Mouse (Mus musculus): ENCODE data around the gene Efcab7.

Efcab7 gene

DNA sequence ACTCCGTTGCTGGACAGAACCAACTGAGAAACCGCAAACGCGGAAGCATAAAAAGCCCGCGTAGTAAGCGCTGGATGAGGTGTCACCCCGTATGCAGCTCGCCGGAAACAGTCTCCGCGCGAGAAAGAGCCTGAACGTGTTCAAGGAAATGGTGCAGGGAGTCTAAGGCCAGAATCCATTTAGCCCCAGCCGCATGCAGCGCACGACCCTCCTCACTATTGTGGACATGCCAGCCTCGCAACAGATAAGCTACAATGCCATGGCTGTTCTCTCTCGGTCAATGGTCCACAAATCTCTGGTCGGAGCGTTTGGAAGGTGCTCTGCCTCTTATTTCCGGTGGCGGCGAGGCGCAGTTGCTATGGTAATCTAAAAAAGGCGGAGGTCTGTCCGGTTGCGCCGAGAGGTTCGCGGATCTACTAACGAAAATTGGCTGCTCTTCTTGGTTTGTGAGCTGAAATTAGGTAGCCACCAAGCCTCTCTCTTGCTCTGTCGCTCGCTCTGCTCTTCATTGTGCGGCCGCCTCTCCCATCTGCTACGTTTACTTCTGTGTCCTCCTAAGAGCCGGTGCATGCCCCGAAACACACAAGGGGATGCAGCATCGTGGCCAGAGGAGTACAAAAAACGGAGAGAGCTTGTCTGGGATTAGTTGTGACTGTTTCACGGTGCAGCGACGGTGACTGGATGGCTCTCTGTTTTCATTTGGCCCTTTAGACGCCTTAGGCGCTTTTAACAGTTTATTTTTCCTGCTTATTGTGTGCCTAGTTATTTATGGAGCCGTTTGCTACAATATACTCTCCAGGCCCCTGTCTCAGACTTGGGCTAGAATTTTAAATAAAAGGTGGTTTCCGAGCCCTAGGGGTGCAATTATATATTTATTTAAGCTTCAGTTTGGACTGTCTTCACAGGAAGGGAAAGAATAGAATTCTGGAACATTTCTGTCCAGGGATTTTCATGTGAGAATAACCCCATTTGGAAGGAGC lies at the start of gene Efcab7:
Gene Efcab7 (plus strand): TSS at position 105 of the 980 bp plus-strand sequence.
- CTCF ChIA-PET: interaction anchor here (0.6 kb wide), 1 partner anchor 906 kb away, joined by 6 read pairs; no protein-coding TSS in a partner anchor

DNA sequence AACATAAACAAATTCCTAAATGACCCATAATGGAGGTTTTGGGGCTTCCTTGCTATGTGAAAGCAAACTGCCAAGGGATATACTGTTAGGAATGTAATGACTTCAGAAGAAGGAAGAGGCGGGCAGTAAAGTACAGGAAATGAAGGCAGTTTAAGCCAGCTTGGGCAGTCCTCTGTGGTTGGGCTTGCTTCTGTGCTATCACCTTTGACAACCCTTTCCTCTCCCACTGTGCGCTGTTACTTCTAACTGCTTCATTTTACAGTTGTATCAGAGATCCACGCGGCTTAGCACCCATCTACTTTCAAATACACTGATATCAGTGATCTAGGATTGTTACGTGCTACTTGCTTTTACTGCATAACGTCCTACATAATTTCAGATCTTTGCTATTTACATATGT lies 36.6 kb upstream of the Efcab7 start:
- CTCF ChIA-PET: no interaction called here

DNA sequence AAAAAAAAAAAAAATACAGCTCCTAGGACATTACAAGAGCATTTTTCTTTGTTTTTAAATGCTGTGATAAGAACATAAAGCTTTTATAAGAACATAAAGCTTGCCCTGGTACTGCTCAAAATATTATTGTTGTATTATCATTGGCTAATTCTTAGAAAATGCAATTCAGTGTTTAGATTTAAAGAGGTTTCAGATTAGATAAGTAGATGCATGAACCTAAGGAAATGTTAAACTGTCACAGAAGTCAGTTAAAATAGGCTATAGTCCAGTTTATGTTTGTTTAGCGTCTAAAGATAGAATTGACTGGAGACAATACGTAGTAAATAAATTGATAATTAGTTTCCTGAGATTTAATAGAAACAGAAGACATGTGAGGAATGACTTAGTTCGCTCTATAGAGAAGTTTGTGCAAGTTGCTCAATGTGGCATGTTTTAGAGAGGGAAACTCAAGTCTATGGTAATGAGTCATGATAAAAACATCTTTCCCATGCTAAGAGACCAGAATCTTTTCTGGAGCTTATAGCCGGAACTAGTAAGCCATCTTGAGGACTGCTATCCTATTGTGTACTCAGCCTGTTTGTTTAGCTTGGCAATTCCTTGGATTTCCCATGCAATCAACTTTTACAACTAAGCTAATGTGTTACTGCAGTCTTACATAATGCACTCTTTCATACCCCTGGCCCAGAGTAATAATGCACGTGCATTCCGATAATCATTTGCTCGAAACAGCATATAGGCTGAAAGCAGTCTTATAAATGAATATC lies 12.1 kb upstream of the Efcab7 start:
- CTCF ChIA-PET: no interaction called here

DNA sequence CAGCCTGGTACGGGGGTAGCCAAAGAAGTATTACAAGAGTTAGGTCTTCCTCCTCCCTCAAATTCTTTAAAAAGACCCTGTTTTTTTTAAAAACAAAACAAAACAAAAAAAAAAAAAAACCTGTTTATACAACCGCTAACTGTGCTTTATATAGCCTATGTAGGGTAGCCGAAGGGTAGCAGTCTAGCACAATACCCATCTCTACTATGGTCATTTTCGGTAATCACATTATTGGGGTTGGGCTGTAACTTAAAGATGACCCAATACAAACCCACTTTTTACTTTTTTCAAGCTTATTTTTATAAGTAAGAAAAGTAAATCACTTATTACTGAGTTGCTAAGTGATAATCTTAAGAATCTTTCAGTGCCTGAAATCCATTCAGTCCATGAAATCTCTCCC lies 661 bp upstream of the Efcab7 start:
- CTCF ChIA-PET: no interaction called here

DNA sequence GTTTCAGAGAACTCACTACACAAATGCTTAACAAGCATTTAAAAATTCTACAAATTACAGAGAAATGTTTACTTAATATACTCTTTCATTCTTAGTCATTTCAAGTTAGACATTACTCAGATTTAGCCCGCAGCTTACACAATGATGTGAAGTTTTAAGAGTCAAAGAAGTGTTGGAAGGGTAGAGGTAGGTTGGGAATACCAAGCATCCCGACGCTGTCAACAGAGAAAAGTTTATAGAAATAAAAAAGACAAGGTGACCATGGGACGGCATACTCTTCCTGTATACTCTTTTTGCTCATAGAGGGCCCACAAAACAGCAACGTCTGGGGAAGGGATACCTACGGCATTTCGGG lies 282 bp upstream of the Efcab7 start:
- CTCF ChIA-PET: interaction anchor here (0.6 kb wide), 1 partner anchor 906 kb away, joined by 6 read pairs; no protein-coding TSS in a partner anchor

DNA sequence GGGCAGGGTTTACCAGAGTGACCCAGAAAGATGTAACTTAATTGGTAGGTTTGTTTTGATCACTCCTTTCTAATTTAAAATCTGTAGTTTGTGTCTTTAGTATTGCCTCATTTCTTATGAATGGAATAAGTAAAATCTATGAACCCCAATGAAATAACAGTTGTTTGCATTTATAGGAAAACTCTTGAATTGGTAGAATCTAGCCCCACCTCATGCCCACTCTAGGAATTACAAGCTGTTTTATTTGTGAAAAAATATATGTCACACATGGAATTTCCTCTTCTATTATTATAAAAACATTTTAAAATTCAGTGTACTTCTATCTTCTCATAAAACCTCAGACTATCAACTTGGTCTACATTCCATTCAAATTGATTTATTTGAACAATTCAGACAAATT lies 52.9 kb downstream of the Efcab7 start:
- CTCF ChIA-PET: interaction anchor here (0.7 kb wide), 1 partner anchor 221 kb away, joined by 3 read pairs; no protein-coding TSS in a partner anchor

DNA sequence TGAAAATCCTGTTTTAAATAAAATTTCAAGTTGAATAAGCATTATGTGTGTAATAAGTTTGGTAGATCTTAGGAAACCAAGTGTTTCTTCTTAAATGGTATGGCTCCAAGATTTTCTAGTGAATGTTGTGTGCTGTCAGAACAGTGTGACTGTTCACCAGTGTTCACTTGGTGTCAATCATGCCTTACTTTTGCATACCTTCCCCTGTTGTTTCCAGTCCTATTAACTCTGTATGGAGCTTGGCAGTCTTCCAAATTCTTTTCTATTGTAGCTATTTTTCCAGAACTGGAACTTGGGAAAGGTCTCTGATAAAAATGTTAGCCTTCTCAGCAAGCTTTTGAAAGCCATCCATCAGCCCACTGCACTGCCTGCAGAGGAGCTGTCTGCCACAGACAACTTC lies 53.4 kb downstream of the Efcab7 start:
- CTCF ChIA-PET: interaction anchor here (0.6 to 0.7 kb wide), 2 partner anchors 221 to 528 kb away, joined by 3 to 6 read pairs; no protein-coding TSS in a partner anchor

DNA sequence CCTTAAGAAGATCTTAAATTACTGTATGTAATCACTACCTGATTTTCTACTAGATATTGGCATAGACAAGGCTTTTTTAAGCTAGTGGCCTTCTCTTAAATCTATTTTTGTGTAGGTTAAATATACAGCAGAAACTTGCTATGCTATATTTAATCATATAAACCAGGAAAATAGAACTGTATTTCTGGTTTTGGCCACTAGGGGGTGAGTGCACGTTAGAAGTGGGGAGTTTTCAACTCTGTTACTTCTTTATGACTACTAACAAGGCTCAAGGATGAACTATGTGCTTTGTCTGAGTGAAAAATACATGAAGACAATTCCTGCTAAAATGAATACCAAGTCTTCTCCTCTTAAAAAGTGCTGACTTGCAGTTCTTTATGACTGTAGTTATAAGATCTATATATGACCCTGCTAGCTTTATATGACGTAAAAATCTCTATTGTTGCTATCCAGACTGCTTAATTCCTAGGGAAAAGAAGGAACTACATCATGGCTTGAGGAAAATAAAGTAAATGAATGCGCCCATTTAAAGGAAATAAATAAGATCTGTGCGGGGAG lies 85.0 kb downstream of the Efcab7 start:
- CTCF ChIA-PET: no interaction called here

DNA sequence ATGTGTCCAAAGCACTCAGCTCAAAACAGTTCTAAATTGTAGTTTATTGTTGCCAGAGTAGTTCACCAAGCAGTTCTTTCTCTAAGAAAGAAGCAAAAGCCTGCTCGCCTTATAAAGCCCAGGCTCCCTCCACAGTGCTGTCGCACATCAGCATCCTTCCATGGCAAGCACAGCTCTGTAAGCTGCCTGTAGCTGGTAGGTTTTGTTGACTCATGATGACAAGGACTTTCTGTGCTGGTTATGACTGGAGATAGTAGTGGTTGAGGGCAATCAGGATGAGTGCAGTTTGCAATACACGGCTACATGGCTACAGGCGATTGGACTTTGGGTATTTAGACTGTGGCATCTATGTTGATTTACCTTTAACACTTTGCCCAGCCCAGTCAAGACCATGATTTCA lies 97.4 kb downstream of the Efcab7 start:
- CTCF ChIA-PET: no interaction called here

DNA sequence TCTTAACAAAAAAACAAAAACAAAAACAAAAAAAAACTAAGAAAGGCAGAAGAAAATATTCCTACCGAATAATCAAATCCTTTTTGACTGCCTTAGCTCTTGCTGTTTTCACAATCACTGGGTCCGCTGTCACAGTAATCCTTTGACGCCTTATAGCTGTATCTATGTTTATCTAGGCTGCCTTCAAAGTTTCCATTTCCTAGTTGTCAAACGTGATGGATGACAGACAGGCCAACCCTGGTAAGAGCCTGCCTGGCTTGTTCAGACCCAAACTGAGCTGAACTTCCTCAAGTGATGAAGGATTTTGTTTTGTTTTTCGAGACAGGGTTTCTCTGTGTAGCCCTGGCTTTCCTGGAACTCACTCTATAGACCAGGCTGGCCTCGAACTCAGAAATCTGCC lies 99.5 kb downstream of the Efcab7 start:
- CTCF ChIA-PET: no interaction called here

DNA sequence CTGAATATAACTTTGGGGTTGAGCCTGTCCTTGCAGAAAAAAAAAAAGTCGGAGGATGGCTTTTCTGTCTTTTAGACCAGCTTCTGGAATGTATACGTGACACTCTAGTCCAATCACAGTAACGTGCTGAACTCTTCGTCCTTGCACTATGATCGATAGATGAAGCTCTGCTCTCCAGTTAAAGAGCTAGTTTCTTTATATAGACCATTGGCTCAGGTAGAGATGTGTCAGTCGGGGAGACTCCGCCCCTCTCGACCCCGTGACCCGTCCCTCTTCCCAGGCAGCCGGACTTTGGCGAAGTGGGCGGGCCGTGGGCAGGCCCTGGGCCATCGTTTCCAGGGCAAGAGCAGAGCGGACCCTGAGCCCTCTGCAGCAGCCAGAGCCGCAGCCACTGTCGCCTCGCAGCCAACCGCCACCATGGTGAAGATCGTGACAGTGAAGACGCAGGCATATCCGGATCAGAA lies 100.2 kb downstream of the Efcab7 start, which contains the start of gene Pgm1:
Gene Pgm1 (plus strand): TSS at position 266 of the 464 bp plus-strand sequence.
- CTCF ChIA-PET: no interaction called here

DNA sequence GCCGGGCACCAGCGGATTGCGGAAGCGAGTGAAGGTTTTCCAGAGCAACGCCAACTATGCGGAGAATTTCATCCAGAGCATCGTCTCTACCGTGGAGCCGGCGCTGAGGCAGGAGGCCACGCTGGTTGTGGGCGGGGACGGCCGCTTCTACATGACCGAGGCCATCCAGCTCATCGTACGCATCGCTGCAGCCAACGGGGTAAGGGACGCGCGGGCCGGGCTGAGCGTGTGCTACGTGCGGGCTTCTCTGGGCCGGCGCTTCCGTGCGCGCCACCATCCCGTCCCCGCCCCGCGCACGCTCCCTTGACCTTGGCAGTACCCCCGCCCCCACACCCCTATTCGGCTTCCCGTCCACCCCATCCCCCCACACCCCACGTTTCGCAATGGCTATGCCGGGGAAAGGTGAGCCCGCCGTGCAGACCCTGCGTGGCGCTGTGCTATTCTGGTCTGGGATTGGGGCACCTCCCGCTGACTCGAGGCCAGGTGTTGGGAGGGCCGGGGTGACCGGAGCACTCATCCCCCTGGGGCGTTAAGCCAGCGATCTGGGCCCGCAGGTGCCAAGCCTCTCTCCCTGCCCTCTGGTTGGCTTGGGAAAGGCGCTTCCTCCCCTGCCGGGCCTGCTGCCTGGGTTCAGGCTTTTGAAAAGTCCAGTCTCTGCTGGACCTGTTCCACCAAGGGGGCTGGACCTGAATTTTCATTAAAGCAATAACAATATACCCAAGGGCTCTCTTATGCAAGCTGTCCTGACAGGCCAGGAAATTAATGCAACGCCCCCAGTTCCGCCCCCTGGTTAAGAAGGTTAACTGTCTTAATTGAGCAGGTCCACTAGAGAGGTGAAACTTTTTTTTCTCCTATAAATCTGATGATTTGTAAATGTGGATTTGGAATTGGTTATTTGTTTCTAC lies 100.9 kb downstream of the Efcab7 start, which contains the start of gene Itgb3bp:
Gene Itgb3bp (minus strand): TSS at position 201 of the 905 bp plus-strand sequence.
- CTCF ChIA-PET: no interaction called here

DNA sequence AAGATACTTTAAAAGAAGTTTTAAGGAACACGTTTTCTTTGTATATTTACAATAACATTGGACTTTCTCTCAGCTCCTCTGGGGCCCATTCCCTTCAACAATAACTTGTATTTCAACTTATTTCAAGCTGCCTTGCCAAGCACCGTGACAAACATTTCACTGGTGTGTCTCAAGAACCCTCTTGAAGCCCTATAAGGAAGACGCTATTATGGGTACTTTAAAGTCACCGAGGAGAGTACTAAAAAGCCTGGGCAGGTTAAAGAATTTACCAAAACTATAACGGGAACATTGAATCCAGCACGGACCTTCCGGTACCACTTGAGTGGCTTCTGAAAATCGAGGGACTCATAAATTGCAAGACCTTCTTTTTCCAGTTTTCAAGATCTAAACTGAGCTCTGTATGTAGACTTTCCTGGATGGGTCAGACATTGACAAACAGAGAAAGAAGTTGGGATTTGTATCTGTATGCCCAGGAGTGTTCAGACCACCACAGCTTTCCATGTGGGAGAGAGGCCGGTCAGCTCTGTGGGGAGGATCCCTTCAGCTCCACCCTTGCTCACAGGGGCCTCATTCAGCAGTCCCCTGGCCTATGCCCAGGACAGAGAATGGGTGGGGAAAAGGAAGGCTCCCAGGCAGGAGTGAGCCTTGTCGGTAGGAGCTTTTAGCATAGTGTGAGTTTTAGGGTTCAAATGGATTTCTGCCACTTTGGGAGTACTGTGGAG lies 101.7 kb downstream of the Efcab7 start:
- CTCF ChIA-PET: no interaction called here

DNA sequence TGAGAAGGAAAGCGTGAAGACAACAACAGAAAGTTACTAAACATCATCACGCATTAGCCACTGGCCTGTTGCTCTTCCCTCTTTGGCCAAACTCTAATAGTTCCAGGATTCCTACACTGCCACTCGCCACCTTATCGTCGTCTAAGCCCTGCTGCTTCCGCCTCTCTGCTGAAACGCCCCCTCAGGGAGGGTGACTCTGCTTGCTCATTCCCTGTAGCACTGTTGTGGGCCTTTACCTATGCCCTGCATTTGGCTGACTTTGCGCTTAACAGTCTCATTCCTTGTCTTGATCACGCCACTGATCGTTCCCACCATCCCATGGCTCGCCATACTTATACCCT lies 102.2 kb downstream of the Efcab7 start:
- CTCF ChIA-PET: no interaction called here

DNA sequence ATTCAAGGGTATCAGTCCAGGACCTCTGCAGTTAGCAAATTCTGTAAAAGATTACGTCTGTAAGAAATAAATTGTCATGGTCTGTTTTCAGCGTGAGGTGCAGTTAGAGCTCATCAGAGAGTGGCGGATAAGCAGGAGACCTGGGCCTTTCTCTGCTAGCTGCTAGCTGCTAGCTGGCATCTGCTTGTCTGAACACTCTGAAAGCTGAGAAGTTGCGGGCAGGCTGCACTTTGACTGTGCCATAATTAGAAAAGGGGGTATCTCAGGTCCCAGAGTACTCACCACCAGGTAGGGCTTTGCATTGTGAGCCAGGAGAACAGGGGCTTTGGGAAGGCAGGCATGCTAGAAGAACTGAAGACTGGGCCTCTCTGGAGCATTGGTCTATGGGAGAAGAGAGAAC lies 102.8 kb downstream of the Efcab7 start:
- CTCF ChIA-PET: no interaction called here

DNA sequence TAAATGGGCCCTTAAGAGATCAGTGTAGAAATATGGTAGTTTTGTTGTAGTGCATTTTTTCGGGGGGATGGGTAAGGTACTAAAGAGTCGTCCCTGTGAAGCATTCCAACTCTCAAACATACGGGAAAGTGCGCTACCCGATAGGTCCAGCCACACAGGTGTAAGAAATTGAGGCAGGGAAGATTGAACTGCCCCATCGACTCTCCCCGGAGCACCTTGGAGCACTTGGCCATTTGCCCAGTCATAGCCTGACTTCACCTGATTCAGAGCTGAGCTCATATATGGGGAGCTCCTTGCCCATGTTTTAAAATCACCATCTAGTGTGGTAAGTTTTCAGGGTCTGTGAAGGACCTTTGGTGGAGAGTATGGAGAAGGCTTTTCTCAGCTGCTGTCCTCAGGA lies 105.9 kb downstream of the Efcab7 start:
- CTCF ChIA-PET: no interaction called here

DNA sequence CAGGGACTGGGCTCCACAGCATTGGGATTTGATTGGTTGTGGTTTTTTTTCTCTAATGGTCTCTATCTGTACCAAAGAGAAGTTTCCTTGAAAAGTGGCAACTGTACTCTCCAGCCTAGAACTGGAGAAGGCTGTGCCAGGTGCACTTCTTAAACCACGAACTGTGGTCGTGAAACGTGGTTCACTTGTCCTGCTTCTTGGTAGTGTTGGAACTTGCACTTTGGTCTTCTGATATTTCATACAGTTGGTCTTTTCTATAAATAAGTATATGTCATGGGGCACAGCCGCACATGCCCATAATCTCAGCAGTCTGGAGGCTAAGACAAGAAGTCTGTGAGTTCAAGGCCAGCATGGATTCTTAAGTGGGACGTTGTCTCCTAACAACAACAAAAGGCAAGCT lies 107.3 kb downstream of the Efcab7 start:
- CTCF ChIA-PET: no interaction called here

DNA sequence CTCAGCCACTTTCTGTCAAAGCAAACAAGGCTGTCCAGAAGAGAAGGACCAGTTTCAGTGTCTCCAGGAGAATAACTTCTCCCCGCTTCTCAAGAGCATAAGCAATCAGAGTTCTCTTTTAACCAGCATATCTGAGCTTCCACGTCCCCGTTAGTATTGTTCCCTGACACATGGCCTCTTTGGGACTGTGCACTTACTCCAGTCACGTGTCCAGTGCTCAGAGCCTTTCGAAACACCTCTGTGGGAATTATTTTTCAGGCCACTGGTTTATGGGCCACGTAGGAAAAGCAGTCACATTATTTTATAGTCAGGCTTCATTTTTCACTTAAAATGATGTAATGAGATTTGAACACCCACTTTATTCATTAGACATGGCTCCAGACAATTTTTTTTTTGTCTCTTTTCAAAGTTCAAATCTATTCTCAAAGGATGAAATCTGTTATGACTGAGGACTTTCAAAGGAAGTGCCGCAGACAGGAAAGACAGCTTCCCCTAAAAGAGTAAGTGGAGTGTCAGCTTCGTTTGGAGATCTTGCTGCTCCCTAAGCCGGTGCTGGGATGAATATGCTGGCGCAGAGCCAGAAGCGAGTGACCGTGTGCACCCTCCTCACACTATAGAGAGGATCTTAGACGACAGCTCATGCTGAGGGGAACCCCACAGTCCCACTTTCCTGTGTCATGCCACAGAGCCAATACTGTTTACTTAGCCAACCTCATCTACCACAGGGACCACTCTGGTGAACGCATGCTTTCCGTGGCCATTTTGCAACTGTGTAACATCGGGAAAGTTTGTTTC lies 110.9 kb downstream of the Efcab7 start:
- CTCF ChIA-PET: no interaction called here

DNA sequence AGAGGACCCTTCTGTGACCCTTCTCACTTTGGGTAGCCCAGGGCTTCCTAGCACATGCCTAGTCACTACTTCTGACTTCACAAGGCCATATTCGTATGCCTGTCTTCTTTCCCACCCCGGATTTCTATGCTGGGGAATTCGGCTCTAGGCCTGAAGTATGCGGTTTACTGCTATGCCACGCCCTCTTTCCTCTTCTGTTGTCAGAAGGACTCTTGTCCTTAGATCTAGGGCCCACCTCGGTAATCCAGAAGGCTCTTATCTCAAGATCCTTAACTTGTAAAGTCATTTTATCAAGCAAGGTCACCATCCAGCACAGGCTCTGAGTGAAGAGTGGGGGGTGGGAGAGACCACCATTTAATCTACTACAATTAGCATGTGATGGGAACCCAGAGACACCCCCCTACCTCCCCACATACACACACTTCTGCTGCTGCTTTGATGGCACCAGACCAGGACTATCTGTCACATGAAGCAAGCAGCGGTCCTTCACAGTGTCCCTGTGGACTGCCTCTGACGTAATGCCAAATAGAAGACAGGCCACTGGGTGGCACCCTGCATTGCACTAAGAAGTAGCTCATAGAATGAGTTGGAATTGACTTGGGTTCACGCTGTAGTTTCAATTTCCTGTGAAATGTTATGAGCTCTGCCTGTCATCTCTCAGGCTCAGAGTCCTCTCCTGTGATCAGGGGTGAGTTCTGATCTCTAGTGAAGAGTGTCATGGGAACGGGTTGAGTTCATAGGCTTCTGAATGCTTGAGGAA lies 112.8 kb downstream of the Efcab7 start:
- CTCF ChIA-PET: interaction anchor here (0.6 kb wide), 1 partner anchor 16 kb away, joined by 3 read pairs; no protein-coding TSS in a partner anchor

Measured in spleen, embryonic (tissue).